Mouse (Mus musculus): ENCODE results near the gene 4930452B06Rik.

DNA sequence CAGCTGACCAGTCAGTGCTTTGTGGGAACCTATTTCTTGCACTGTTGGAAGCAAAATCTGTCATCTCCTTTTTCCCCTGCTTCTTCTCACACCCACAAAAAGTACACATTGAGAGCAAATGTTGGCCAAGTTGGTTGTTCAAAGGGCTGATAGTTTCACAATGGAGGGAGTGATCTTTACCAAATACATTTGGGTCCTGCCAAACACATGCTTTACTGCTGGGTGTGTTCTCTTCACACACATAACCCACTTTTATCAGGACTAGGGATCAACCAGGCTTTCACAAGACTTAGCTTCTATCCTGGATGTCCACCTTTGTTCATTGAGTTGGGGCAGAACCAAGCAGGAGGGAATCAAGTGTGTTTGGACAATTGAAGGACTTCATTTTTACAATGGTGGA is 267.5 kb downstream of the 4930452B06Rik start:
- no peak for TF ChIP-seq TAL1 (IDR thresholded peaks at IDR 0.05; ENCODE audit: low read length)
- no peak for TF ChIP-seq GATA1 (IDR thresholded peaks at IDR 0.05; ENCODE audit: low read length)
